Comparison of ENCODE assay signal across 9 mouse cellular contexts in genomic region chr2:34938269-34939208, GRCm38 (mm10). TPM values are rescaled to one million over a fixed set of nuclear protein-coding genes. Genes with fewer than 3 reads are reported as not detected.
A peak's percentile ranks its signal among the peaks of the same experiment; 100 is the strongest.
DNase-seq lines count a peak whose midpoint lies in the region; ATAC-seq and TF ChIP-seq lines count a peak whose summit lies in the region.
"Had no signal": no experiment of that assay in that cellular context is flagged by ENCODE, and none has a peak within 500 bp of the region (broad histone marks: within the 10 kb centered on the region; RNA-seq: fewer than 3 reads in every experiment).

No protein-coding gene starts in this region.

- no peak overlapping the region for H3K4me3 ChIP-seq in midbrain, postnatal 0 days (ENCODE audit: low read depth, low read length)
- H3K4me3 ChIP-seq in midbrain, embryonic 14.5 days (replicated peaks; ENCODE audit: low read depth, low read length) = no peak overlapping the region
- no peak overlapping the region for H3K4me3 ChIP-seq in hindbrain, embryonic 14.5 days (replicated peaks; ENCODE audit: low read length)
- H3K4me3 ChIP-seq: hindbrain, embryonic 10.5 days had no signal

- TF ChIP-seq CTCF in midbrain, postnatal 0 days (IDR thresholded peaks at IDR 0.05) = no peak

- no peaks in the 10 kb centered on the region for H3K36me3 ChIP-seq in midbrain, postnatal 0 days (ENCODE audit: insufficient read depth, low read length)
- no peaks in the 10 kb centered on the region for H3K36me3 ChIP-seq in midbrain, embryonic 14.5 days (ENCODE audit: control insufficient read depth, insufficient read depth, low read length)
- no peaks in the 10 kb centered on the region for H3K36me3 ChIP-seq in hindbrain, embryonic 14.5 days (replicated peaks; ENCODE audit: control insufficient read depth, insufficient read depth)
- H3K36me3 ChIP-seq: hindbrain, embryonic 10.5 days had no signal

- H3K9me3 ChIP-seq in midbrain, postnatal 0 days (ENCODE audit: low read length) = no peaks in the 10 kb centered on the region
- no peaks in the 10 kb centered on the region for H3K9me3 ChIP-seq in midbrain, embryonic 14.5 days (ENCODE audit: control insufficient read depth, low read length)
- no peaks in the 10 kb centered on the region for H3K9me3 ChIP-seq in hindbrain, embryonic 14.5 days (ENCODE audit: control insufficient read depth, low read length)
- H3K9me3 ChIP-seq: hindbrain, embryonic 10.5 days had no signal

- ATAC-seq in midbrain, postnatal 0 days (ENCODE audit: low FRiP score) = no peak; the same call in 1 of the 2 replicates
- ATAC-seq in midbrain, embryonic 14.5 days (ENCODE audit: low FRiP score, low TSS enrichment) = no peak
- no peak for ATAC-seq in hindbrain, embryonic 14.5 days (ENCODE audit: low FRiP score)

- DNase-seq in midbrain, postnatal 0 days (ENCODE audit: low spot score) = peak; percentile 49
- no peak for DNase-seq in midbrain, embryonic 14.5 days
- DNase-seq in gastrocnemius, adult 8-10 months (ENCODE audit: low spot score in 2 of 2) = peak; percentile 10 to 34
- peak; percentile 44 for DNase-seq in lung, postnatal 10 days
- DNase-seq in cerebellum, postnatal 4 days (ENCODE audit: low spot score in 2 of 2) = no peak
- DNase-seq in cerebellum, adult 9-10 months = no peak
- DNase-seq in hindbrain, embryonic 14.5 days (ENCODE audit: low spot score) = no peak

- H3K9ac ChIP-seq in midbrain, postnatal 0 days (replicated peaks; ENCODE audit: low read length, poor library complexity, severe bottlenecking) = no peak overlapping the region
- no peak overlapping the region for H3K9ac ChIP-seq in midbrain, embryonic 14.5 days (replicated peaks; ENCODE audit: low read length)
- H3K9ac ChIP-seq in hindbrain, embryonic 14.5 days = no peak overlapping the region
- H3K9ac ChIP-seq: liver, embryonic 14.5 days had no signal

- no peaks in the 10 kb centered on the region for H3K4me1 ChIP-seq in midbrain, postnatal 0 days (ENCODE audit: insufficient read depth, low read length)
- H3K4me1 ChIP-seq in midbrain, embryonic 14.5 days (ENCODE audit: control insufficient read depth, insufficient read depth, low read length) = no peaks in the 10 kb centered on the region
- 0 out of 2 replicates have a peak, but pooled peaks cover 2% of the 10 kb centered on the region for H3K4me1 ChIP-seq in hindbrain, embryonic 14.5 days (replicated peaks; ENCODE audit: control insufficient read depth, insufficient read depth, low read length)

- no peaks in the 10 kb centered on the region for H3K27me3 ChIP-seq in midbrain, postnatal 0 days (ENCODE audit: insufficient read depth, low read length)
- no peaks in the 10 kb centered on the region for H3K27me3 ChIP-seq in midbrain, embryonic 14.5 days (ENCODE audit: control insufficient read depth, insufficient read depth, low read length)
- no peaks in the 10 kb centered on the region for H3K27me3 ChIP-seq in hindbrain, embryonic 14.5 days (ENCODE audit: control insufficient read depth, insufficient read depth, low read length)

- no peak overlapping the region for H3K27ac ChIP-seq in midbrain, postnatal 0 days (ENCODE audit: low read depth, low read length)
- H3K27ac ChIP-seq in midbrain, embryonic 14.5 days (replicated peaks; ENCODE audit: low read depth, low read length) = no peak overlapping the region
- H3K27ac ChIP-seq in hindbrain, embryonic 14.5 days = no peak overlapping the region
- H3K27ac ChIP-seq: hindbrain, embryonic 10.5 days; liver, embryonic 14.5 days had no signal

- H3K4me2 ChIP-seq in midbrain, postnatal 0 days (ENCODE audit: low read depth, low read length, poor library complexity, severe bottlenecking) = no peak overlapping the region
- no peak overlapping the region for H3K4me2 ChIP-seq in midbrain, embryonic 14.5 days (ENCODE audit: low read length)
- H3K4me2 ChIP-seq in hindbrain, embryonic 14.5 days (replicated peaks) = no peak overlapping the region

- 66% methylated on average over 8 of the region's 8 CpGs for WGBS in midbrain, postnatal 0 days
- 83% methylated on average over 8 of the region's 8 CpGs for whole genome bisulfite sequencing in midbrain, embryonic 14.5 days
- 71% methylated on average over 8 of the region's 8 CpGs for WGBS in hindbrain, embryonic 14.5 days

RNA-seq across cellular contexts. Expression of gene Traf1, which starts 23.0 kb away (rescaled TPM):
- 1.4 and 2.2 TPM in 2 replicates for total RNA-seq in midbrain, postnatal 0 days (2014; rRNA removed)
- polyA plus RNA-seq in midbrain, postnatal 0 days (2015; fragmentation: Nextera tagmentation; extraction: Ambion mirVana) = 2.8 and 3.0 TPM in 2 replicates
- polyA plus RNA-seq in midbrain, embryonic 14.5 days (2014; fragmentation: Nextera tagmentation; extraction: Ambion mirVana) = 0.87 and 3.3 TPM in 2 replicates
- total RNA-seq in gastrocnemius, adult 8-10 months (2022) = 1 to 10 TPM in 1 of 4 experiments, under 1 TPM in 2, not detected in 1; 0.27 to 1.4 (median 0.58) TPM
- 1.2 and 2.0 TPM in 2 replicates for polyA plus RNA-seq in hindbrain, embryonic 14.5 days (2014; fragmentation: Nextera tagmentation; extraction: Ambion mirVana)

RNA-seq across cellular contexts. Expression of gene Phf19, which starts 24.7 kb away (rescaled TPM):
- total RNA-seq in midbrain, postnatal 0 days (2014; rRNA removed) = 2.1 and 2.5 TPM in 2 replicates
- polyA plus RNA-seq in midbrain, postnatal 0 days (2015; fragmentation: Nextera tagmentation; extraction: Ambion mirVana) = 1.3 and 1.8 TPM in 2 replicates
- polyA plus RNA-seq in midbrain, embryonic 14.5 days (2014; fragmentation: Nextera tagmentation; extraction: Ambion mirVana) = 0.93 and 1.6 TPM in 2 replicates
- total RNA-seq in gastrocnemius, adult 8-10 months (2022) = 1 to 10 TPM in 1 of 4 experiments, under 1 TPM in 3; 0.29 to 1.1 (median 0.46) TPM
- polyA plus RNA-seq in hindbrain, embryonic 14.5 days (2014; fragmentation: Nextera tagmentation; extraction: Ambion mirVana) = 1.8 and 4.1 TPM in 2 replicates

Comparison
In these comparisons a context has a peak if more than half of its experiments do, and no peak if none do; other contexts are left out.
1. DNase-seq: peak in midbrain, postnatal 0 days (single experiment), gastrocnemius, adult 8-10 months (2 of 2) and lung, postnatal 10 days (single experiment); none in midbrain, embryonic 14.5 days (single experiment), cerebellum, postnatal 4 days (0 of 2), cerebellum, adult 9-10 months (single experiment) and hindbrain, embryonic 14.5 days (single experiment).